Mouse (Mus musculus): ENCODE data around the gene Ccnq. TPM values are rescaled to one million over a fixed set of nuclear protein-coding genes. Genes with fewer than 3 reads are reported as not detected.
A peak's percentile ranks its signal among the peaks of the same experiment; 100 is the strongest.

Gene Ccnq
- total and polyA plus RNA-seq, 2 experiments from 2014 or later: 30.7 to 33.1 TPM

DNA sequence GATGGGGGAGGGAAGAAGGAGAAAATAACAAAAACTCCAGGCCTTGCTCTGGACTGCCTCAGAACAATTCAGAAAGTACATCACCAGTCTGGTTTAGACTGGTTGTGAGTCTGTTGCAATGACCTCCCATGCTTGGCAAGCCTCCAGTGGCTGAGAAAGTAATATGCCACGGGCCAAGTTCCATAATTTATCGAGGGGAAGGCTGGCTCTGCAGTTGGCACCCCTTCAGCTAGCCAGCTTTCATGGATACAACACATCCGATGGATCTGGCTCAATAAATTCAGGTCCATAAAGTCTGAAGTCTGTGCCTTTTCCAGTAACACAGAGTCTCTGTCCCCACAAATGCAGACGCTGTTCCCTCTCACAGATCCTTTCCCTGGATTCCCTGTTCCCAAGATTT, 40.1 kb upstream of the Ccnq start:
- ATAC-seq (peak; percentile 69), DNase-seq (peak; percentile 84)
- Histone ChIP-seq H3K4me1 (ENCODE audit: insufficient read depth) (peaks cover 12% of the 10 kb centered on the region; the same call in 1 of the 2 replicates), H3K27ac (ENCODE audit: low read depth, low read length) (peak overlapping the region; percentile 64), H3K27me3 (ENCODE audit: insufficient read depth, low read length) (no peaks in the 10 kb centered on the region), H3K9me3 (ENCODE audit: low read length) (no peaks in the 10 kb centered on the region), H3K36me3 (ENCODE audit: insufficient read depth) (no peaks in the 10 kb centered on the region), H3K4me2 (ENCODE audit: low read depth) (peak overlapping the region; percentile 38), H3K4me3 (ENCODE audit: low read depth, low read length) (no peak overlapping the region), H3K9ac (peak overlapping the region; percentile 19; the same call in 1 of the 2 replicates)
- no peak for TF ChIP-seq CTCF (IDR thresholded peaks at IDR 0.05; ENCODE audit: low read depth)
- WGBS: 12% methylated on average over 4 of the region's 4 CpGs

- DNase-seq: peak; percentile 23
- Histone ChIP-seq H3K9me3 (ENCODE audit: low read length) (no peaks in the 10 kb centered on the region), H3K27me3 (ENCODE audit: insufficient read depth, low read length) (no peaks in the 10 kb centered on the region), H3K4me3 (ENCODE audit: low read depth, low read length) (no peak overlapping the region), H3K9ac (no peak overlapping the region), H3K27ac (ENCODE audit: low read depth, low read length) (peak overlapping the region; percentile 66), H3K4me1 (ENCODE audit: insufficient read depth) (peaks cover 12% of the 10 kb centered on the region; the same call in 1 of the 2 replicates), H3K36me3 (ENCODE audit: insufficient read depth) (no peaks in the 10 kb centered on the region), H3K4me2 (ENCODE audit: low read depth) (no peak overlapping the region)
- no peak for TF ChIP-seq CTCF (IDR thresholded peaks at IDR 0.05; ENCODE audit: low read depth)
- 25% methylated on average over 11 of the region's 11 CpGs for WGBS
- ATAC-seq: peak; percentile 39; the same call in 1 of the 2 replicates
These were observed 38.0 kb upstream of the Ccnq start for GRCm38 (mm10) chr11:78789370-78790060.

- Histone ChIP-seq H3K9ac (no peak overlapping the region), H3K36me3 (ENCODE audit: insufficient read depth) (no peaks in the 10 kb centered on the region), H3K27ac (ENCODE audit: low read depth, low read length) (peak overlapping the region; percentile 54), H3K4me2 (ENCODE audit: low read depth) (no peak overlapping the region), H3K4me1 (ENCODE audit: insufficient read depth) (no peaks in the 10 kb centered on the region), H3K4me3 (ENCODE audit: low read depth, low read length) (no peak overlapping the region), H3K9me3 (ENCODE audit: low read length) (no peaks in the 10 kb centered on the region), H3K27me3 (ENCODE audit: insufficient read depth, low read length) (no peaks in the 10 kb centered on the region)
- 7% methylated on average over 7 of the region's 7 CpGs for WGBS
- peak; percentile 47 for ATAC-seq
- DNase-seq: no peak
- TF ChIP-seq CTCF (IDR thresholded peaks at IDR 0.05; ENCODE audit: low read depth): no peak
These were observed 34.5 kb upstream of the Ccnq start for GRCm38 (mm10) chr11:78786013-78786431.

- Histone ChIP-seq H3K9me3 (ENCODE audit: low read length) (no peaks in the 10 kb centered on the region), H3K27me3 (ENCODE audit: insufficient read depth, low read length) (no peaks in the 10 kb centered on the region), H3K27ac (ENCODE audit: low read depth, low read length) (no peak overlapping the region), H3K4me3 (ENCODE audit: low read depth, low read length) (no peak overlapping the region), H3K36me3 (ENCODE audit: insufficient read depth) (no peaks in the 10 kb centered on the region), H3K9ac (no peak overlapping the region), H3K4me1 (ENCODE audit: insufficient read depth) (no peaks in the 10 kb centered on the region), H3K4me2 (ENCODE audit: low read depth) (no peak overlapping the region)
- DNase-seq (no peak), ATAC-seq (no peak)
- no peak for TF ChIP-seq CTCF (IDR thresholded peaks at IDR 0.05; ENCODE audit: low read depth)
- whole genome bisulfite sequencing: 77% methylated on average over 9 of the region's 9 CpGs
These were observed 31.3 kb upstream of the Ccnq start for GRCm38 (mm10) chr11:78782791-78783347.

- H3K4me2 ChIP-seq (ENCODE audit: low read depth): no peak overlapping the region
- 93% methylated on average over 5 of the region's 5 CpGs for WGBS
- no peak overlapping the region for H3K9ac ChIP-seq
- no peak for ATAC-seq
- no peak overlapping the region for H3K4me3 ChIP-seq (ENCODE audit: low read depth, low read length)
- DNase-seq: no peak
- no peaks in the 10 kb centered on the region for H3K27me3 ChIP-seq (ENCODE audit: insufficient read depth, low read length)
- no peaks in the 10 kb centered on the region for H3K4me1 ChIP-seq (ENCODE audit: insufficient read depth)
- TF ChIP-seq CTCF (IDR thresholded peaks at IDR 0.05; ENCODE audit: low read depth): no peak
- no peak overlapping the region for H3K27ac ChIP-seq (ENCODE audit: low read depth, low read length)
- no peaks in the 10 kb centered on the region for H3K36me3 ChIP-seq (ENCODE audit: insufficient read depth)
- no peaks in the 10 kb centered on the region for H3K9me3 ChIP-seq (ENCODE audit: low read length)
These were observed 30.8 kb upstream of the Ccnq start for GRCm38 (mm10) chr11:78782326-78782725.

DNA sequence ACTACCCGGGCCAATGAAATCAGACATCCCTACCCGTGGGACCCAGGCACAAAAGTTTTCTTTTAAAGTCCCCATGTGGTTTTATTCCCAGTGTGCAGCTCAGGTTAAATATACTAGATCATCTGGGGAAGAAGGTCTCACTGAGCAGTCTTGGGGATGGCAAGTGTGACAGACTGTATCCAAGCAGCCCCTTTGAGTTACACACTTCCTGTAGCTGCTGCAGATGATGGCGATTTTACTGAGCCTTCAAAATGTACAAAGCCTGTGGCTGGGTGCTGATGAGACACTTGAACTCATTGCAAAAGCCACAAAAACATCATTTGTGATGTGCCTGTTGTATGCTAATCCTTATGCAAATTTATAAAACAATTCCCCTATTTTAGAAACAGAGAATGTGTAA, 29.0 kb upstream of the Ccnq start:
- no peaks in the 10 kb centered on the region for H3K36me3 ChIP-seq (ENCODE audit: insufficient read depth)
- ATAC-seq (no peak), DNase-seq (no peak)
- no peaks in the 10 kb centered on the region for H3K9me3 ChIP-seq (ENCODE audit: low read length)
- 91% methylated on average over 3 of the region's 3 CpGs for WGBS
- H3K4me1 ChIP-seq (ENCODE audit: insufficient read depth): no peaks in the 10 kb centered on the region
- H3K4me2 ChIP-seq (ENCODE audit: low read depth): no peak overlapping the region
- no peak for TF ChIP-seq CTCF (IDR thresholded peaks at IDR 0.05; ENCODE audit: low read depth)
- H3K27me3 ChIP-seq (ENCODE audit: insufficient read depth, low read length): no peaks in the 10 kb centered on the region
- no peak overlapping the region for H3K9ac ChIP-seq
- H3K4me3 ChIP-seq (ENCODE audit: low read depth, low read length): no peak overlapping the region
- H3K27ac ChIP-seq (ENCODE audit: low read depth, low read length): no peak overlapping the region

DNA sequence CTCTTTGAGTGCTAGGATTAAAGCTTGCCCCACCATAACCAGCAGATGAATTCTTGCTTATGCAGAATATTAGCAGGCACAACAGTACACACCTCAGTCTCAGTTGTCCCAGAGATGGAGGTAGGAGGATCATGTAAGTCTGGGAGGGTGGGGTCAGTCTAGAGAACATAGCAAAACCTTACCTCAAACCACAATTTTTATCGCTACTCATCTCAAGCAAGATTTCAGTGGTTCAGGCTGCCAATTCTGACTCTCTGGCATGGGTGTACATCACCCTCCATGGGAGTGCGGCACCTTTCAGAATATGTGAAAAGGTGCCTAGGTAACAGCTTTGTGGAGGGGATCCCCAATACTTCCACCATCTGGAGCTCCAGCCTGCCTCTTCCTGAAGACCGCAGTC, 28.5 kb upstream of the Ccnq start:
- H3K27ac ChIP-seq (ENCODE audit: low read depth, low read length): no peak overlapping the region
- TF ChIP-seq CTCF (IDR thresholded peaks at IDR 0.05; ENCODE audit: low read depth): no peak
- no peak for DNase-seq
- no peaks in the 10 kb centered on the region for H3K4me1 ChIP-seq (ENCODE audit: insufficient read depth)
- no peaks in the 10 kb centered on the region for H3K9me3 ChIP-seq (ENCODE audit: low read length)
- H3K9ac ChIP-seq: no peak overlapping the region
- H3K27me3 ChIP-seq (ENCODE audit: insufficient read depth, low read length): no peaks in the 10 kb centered on the region
- no peak overlapping the region for H3K4me2 ChIP-seq (ENCODE audit: low read depth)
- H3K4me3 ChIP-seq (ENCODE audit: low read depth, low read length): no peak overlapping the region
- no peak for ATAC-seq
- 96% methylated on average over 3 of the region's 3 CpGs for WGBS
- H3K36me3 ChIP-seq (ENCODE audit: insufficient read depth): no peaks in the 10 kb centered on the region

All from forebrain, postnatal 0 days (tissue).